Mouse (Mus musculus) left cerebral cortex, postnatal 25 days (tissue): ENCODE data around the gene Zdhhc1. TPM values are rescaled to one million over a fixed set of nuclear protein-coding genes. Genes with fewer than 3 reads are reported as not detected.

Experiments
- DNase-seq, 2 experiments: peaks; one replicate each; pipeline ENCODE4 v3.0.0; 2022; ENCODE audit warnings: low spot score in 2 of 2, mixed read lengths in 1 of 2
- intact Hi-C: fragments of 180-260 bp; cut with DNase I; formaldehyde crosslinking; loops from one replicate; pipeline ENCODE4 v1.15.1; 2025
- total RNA-seq, 2 experiments: library from RNA; stranded (reverse); gene quantifications; 2 replicates each; pipeline ENCODE4 v1.2.3; 2021

The Zdhhc1 gene
- total RNA-seq, 2 experiments from 2014 or later = 34.9 to 35.6 TPM

GRCm38 (mm10) chr8:105468002-105468720 lies 28.5 kb downstream of the Zdhhc1 start:
- intact Hi-C loops = no loop called here
- no peak for DNase-seq

DNA sequence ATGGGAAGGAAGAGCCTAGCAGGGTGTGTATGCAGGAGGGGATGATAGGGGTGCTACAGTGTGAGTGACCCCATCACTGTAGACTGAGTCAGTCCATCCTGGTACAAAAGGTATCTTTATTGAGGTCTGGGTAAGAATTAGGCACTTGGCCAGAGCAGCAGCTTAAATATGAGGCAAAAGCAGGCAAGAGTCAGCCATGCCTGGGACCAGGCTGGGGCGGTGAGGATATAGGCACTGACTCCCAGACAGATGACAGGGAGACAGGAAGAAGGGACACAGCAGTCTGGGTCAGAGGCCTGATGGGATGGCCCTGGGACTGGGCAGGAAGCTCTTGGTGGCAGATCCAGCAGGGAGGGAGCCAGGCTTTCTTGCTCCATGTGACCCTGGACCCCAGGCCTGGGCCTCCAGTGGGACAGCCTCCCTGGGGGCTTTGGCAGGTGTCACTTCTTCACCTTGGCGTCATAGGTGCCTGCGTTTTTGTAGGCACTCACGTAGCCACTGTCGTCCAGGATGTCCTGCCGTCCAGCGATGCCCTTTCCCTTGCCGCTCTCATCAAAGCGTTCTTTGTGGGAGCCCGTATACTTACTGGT lies 29.2 kb downstream of the Zdhhc1 start:
- DNase-seq = no peak
- intact Hi-C loops = no loop called here

- DNase-seq = peak in 1 of 2 experiments; percentile 62
- intact Hi-C loops = no loop called here
Measured at GRCm38 (mm10) chr8:105466700-105467291, 29.9 kb downstream of the Zdhhc1 start.

GRCm38 (mm10) chr8:105466246-105466645 lies 30.5 kb downstream of the Zdhhc1 start:
- no peak for DNase-seq
- intact Hi-C loops = no loop called here

DNA sequence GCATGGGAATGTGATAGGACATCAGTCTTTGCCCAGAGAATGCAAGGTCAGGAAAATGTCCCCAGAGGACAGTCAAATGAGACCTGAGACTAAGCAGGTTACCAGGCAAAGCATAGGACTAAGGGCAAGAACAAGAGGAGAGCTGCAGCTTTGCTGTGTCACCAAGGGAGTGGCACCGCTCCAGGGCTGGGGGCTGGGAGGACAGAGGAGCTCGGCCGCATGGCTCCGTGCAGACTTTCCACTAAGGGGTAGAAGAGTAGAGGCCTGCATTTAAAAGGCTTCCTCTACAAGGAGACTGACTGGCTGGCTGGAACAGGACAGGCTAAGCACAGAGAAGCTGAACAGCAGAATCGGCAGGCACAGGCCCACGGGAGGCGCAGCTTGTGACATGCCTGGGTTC lies 32.1 kb downstream of the Zdhhc1 start:
- intact Hi-C loops = no loop called here
- DNase-seq = no peak

GRCm38 (mm10) chr8:105461085-105461803 lies 35.5 kb downstream of the Zdhhc1 start:
- intact Hi-C loops = no loop called here

DNA sequence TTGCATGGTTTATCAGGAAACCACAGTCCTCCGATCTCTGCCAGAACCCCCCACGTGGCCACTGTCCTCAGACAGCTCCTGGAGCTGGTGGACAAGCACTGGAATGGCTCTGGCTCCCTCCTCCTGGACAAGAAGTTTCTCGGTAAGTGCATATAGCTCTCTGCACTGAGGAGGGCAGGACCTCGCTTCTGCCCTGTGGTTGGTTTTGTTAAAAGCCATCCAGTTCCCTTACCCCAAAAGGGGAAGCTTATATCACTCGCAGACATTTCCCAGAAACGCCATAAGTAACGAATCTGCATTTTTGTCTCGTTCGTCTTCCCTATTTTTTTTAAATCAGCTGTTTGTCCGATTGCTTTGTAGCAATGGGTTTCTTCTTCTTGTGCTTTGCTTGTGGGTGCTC lies 41.5 kb downstream of the Zdhhc1 start:
- intact Hi-C loops = no loop called here
- no peak for DNase-seq

More at GRCm38 (mm10) chr8:105461085-105461803, 35.5 kb downstream of the Zdhhc1 start:
- DNase-seq = no peak

DNA sequence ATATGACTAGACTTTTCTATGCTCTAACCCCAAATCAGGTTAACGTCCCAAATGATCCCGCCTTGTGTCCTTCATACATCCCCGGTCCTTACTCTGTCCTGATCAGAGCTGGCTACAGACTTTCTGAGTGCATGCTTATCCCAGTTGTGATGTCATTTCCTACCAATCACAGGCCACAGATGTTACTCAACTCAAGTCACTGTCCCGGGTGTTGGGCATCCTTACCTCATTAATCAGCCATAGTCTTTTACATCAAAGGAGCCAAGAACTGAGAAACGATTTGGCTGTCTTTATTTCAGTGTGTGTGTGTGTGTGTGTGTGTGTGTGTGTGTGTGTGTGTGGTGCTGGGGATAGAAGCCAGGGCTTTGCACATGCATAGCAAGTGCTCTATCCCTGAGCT lies 42.6 kb downstream of the Zdhhc1 start:
- no peak for DNase-seq
- intact Hi-C loops = no loop called here

DNA sequence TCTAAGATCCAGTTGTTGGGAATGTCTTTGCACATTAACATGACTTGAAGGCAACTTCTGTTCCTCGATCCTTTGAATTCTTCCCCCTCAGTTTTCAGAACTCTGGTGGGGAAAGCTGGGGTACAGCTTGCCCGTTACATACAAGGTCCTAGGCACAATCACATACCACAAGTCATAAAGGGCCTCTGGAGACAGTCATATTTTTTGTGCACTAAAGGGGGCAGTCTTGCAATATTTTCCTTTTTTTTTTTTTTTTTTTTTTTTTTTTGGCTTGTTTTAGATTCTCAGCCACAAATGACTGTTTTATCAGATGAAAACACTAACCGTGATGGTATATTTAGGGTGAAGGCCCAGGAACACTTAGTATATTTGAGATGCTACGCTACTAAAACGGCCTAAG lies 43.4 kb downstream of the Zdhhc1 start:
- intact Hi-C loops = no loop called here
- no peak for DNase-seq

DNA sequence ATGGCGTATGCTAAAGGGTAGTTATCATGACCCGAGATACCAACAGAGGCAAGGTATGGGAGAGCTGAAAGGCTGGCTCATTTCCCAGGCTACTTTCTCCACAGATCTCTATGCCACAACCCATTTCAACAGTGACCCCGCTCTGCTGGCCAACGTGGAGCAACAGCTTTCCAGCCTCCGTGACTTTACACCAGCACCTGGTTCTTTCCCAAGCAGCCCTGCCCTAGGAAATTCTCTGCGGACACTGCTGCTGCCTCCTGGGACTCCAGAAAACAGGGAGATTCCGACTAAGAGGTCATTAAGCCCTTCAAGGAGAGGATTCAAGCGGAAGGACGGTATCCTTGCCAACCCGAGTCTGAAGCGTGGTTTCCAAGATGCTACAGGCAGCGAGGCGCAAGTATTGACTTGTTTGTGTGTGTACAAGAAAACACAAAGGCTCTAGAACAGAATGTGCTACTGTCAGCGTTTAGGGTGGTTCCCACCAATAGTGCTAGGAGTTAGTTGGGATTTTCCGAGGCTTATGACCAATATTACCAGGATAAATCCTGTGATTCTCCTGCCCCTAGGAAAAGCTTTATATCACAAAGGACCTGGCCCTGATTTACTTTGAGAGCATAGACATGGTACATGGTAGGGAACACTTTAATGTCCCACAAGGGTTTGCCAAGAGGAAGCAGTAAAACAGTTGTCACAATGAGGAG lies 44.6 kb downstream of the Zdhhc1 start:
- no peak for DNase-seq
- intact Hi-C loops = no loop called here

DNA sequence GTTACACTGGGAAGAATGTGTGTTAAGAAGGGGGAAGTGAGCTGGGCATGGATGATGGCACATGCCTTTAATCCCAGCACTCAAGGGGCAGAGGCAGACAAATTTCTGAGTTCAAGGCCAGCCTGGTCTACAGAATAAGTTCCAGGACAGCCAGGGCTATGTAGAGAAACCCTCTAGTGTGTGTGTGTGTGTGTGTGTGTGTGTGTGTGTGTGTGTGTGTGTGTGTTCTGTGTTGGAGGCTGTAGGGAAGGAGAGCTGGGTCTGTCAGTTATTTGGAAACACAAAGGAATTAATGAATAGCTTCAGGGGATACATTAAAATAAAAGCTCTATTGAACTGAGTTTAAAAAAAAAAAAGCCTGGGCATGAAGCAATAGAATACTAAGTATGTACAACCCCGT lies 45.7 kb downstream of the Zdhhc1 start:
- intact Hi-C loops = no loop called here
- no peak for DNase-seq

DNA sequence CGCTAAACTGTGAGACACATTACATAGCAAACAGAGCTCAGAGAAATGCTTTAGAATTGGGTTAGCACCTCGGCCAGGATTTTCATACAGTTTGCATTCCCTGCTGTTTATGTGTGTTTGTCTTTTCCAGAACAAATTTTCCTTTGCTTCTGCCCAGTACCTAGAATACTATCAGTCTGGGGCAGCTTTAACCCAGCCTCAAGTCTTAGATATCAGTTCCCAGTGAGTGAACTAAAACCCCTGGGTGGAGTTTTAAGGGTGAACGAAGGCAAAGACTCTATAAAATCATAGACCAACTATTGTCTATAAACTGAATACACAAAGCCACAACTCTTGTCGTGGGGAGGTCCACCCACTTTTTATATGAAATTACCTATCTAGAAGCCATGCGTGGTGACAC lies 48.1 kb downstream of the Zdhhc1 start:
- intact Hi-C loops = no loop called here
- DNase-seq = no peak

DNA sequence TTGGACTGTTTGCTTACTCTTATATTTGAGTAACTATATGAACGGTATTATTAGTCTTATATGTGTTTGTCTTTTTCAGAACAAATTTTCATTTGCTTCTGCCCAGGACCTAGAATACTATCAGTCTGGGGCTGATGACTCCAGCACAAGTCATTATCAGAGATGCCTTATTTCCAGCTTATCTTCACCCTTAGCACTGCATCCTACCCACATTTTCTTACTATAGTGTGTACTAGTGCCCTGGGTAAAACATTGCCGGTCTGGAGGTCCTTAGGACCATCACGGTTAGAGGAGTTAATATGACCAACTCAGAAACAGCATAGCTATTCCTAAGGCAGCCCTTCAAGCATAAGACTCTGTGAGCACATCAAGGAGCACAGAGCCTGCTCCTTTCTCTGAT lies 48.5 kb downstream of the Zdhhc1 start:
- intact Hi-C loops = no loop called here

GRCm38 (mm10) chr8:105446127-105446552 lies 50.6 kb downstream of the Zdhhc1 start:
- intact Hi-C loops = no loop called here
- no peak for DNase-seq

More for the DNA sequence above, 48.5 kb downstream of the Zdhhc1 start:
- DNase-seq = no peak

DNA sequence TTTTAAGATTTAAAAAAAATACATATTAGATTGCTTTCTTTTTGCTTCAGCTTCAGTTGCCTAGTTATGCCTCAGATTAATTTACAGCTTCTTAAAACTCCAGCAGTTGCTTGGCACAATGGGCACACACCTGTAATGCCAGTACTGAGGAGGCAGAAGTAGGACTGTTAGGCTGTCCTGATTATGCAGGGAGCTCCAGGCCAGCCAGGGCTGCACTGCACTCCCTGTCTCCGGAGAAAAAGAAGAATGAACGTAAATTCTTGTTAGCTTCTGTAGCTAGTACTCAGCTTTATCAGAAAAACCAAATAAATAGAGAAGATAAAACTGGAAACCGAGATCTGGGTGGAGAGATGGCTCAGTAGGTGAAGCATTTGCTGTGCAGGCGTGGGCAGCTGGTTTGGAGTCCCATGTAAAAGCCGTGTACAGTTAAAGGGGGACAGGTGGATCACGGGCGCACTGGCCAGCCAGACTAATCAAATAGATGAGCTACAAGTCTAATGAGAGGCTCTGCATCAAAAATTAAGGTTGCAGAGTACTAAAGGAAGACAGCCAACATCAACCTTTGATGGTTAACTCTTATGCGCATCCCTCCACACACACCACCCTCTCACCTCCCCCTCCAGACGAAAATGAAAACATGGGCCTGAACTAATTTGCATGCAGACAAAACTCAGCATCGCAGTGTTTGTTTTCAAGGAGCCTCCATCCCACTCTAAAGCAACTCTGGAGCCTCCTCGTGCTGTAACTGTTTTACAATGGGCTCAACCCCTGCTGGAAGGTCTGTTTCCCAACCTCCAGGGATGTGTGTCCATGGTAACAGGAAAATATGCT lies 51.2 kb downstream of the Zdhhc1 start:
- DNase-seq = peak; percentile 26 to 66

DNA sequence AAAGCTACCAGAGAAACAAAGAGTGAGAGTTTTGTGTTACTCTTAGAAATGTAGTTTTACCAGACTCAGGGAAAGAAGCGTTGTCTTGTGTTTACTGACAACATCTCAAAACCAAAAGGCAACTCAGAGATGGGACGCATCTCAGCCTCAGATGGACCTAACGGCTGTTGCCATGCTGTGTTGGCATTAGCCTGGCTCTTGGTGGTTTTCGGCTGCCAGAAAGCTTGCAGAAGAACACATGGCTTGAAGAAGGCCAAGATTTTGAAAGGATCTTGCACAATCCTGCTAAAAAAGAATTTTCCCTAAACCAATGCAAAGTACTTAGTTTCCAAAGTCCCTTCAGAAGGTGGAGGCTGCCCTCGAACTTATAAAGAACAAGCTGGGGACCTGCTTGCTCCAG lies 54.0 kb downstream of the Zdhhc1 start:
- intact Hi-C loops = no loop called here
- DNase-seq = no peak

More for the DNA sequence above, 51.2 kb downstream of the Zdhhc1 start:
- intact Hi-C loops = no loop called here

GRCm38 (mm10) chr8:105441433-105441832 lies 55.3 kb downstream of the Zdhhc1 start:
- no peak for DNase-seq
- intact Hi-C loops = no loop called here

- no peak for DNase-seq
- intact Hi-C loops = no loop called here
Measured at GRCm38 (mm10) chr8:105438865-105439264, 57.8 kb downstream of the Zdhhc1 start.
